Mouse (Mus musculus) thymus, postnatal 36 days (tissue): ENCODE data around the gene Rbm47.
"Not testable (repeated sequence)": the region's sequence is repeated elsewhere in the genome, so short reads cannot be mapped to it uniquely, and the experiment has no call there.

Experiments used
- DNase-seq, 2 experiments: peaks; one replicate each; pipeline ENCODE4 v3.0.0; 2022; ENCODE audit warnings: mixed read lengths in 2 of 2

Gene Rbm47

GRCm38 (mm10) chr5:66173018-66173417 is at the start of gene Rbm47:
Gene Rbm47 (minus strand): TSS chr5:66173118.
- no peak for DNase-seq

- no peak for DNase-seq
These were observed 47.7 kb upstream of the Rbm47 start for GRCm38 (mm10) chr5:66220620-66221019.

- no peak for DNase-seq
These were observed 46.8 kb upstream of the Rbm47 start for GRCm38 (mm10) chr5:66219692-66220091.

GRCm38 (mm10) chr5:66215569-66216277 is 42.8 kb upstream of the Rbm47 start:
- no peak for DNase-seq

- no peak for DNase-seq
These were observed 41.5 kb upstream of the Rbm47 start for GRCm38 (mm10) chr5:66214395-66214935.

- DNase-seq = no peak
These were observed 36.7 kb upstream of the Rbm47 start for GRCm38 (mm10) chr5:66209532-66210176.

- no peak for DNase-seq
These were observed 32.0 kb upstream of the Rbm47 start for GRCm38 (mm10) chr5:66204966-66205365.

- no peak for DNase-seq
These were observed 30.5 kb upstream of the Rbm47 start for GRCm38 (mm10) chr5:66203424-66203823.

GRCm38 (mm10) chr5:66200044-66200443 is 27.1 kb upstream of the Rbm47 start:
- DNase-seq = peak; percentile 51 to 72

GRCm38 (mm10) chr5:66195323-66195722 is 22.4 kb upstream of the Rbm47 start:
- no peak for DNase-seq

- no peak for DNase-seq
These were observed 20.4 kb upstream of the Rbm47 start for GRCm38 (mm10) chr5:66193218-66193846.

GRCm38 (mm10) chr5:66191185-66191503 is 18.2 kb upstream of the Rbm47 start:
- no peak for DNase-seq

GRCm38 (mm10) chr5:66190481-66191184 is 17.7 kb upstream of the Rbm47 start:
- DNase-seq = peak in 1 of 2 experiments; percentile 14

GRCm38 (mm10) chr5:66188591-66188990 is 15.7 kb upstream of the Rbm47 start:
- DNase-seq = not testable (repeated sequence)

GRCm38 (mm10) chr5:66182156-66182555 is 9.2 kb upstream of the Rbm47 start:
- DNase-seq = no peak

GRCm38 (mm10) chr5:66174160-66174837 is 1.4 kb upstream of the Rbm47 start:
- DNase-seq = no peak

GRCm38 (mm10) chr5:66170591-66170990 is 2.3 kb downstream of the Rbm47 start:
- DNase-seq = no peak

GRCm38 (mm10) chr5:66169099-66169485 is 3.8 kb downstream of the Rbm47 start:
- DNase-seq = no peak

- DNase-seq = no peak
These were observed 4.3 kb downstream of the Rbm47 start for GRCm38 (mm10) chr5:66168462-66169098.

GRCm38 (mm10) chr5:66166931-66167330 is 6.0 kb downstream of the Rbm47 start:
- no peak for DNase-seq

- no peak for DNase-seq
These were observed 6.7 kb downstream of the Rbm47 start for GRCm38 (mm10) chr5:66166193-66166629.

GRCm38 (mm10) chr5:66165748-66166147 is 7.2 kb downstream of the Rbm47 start:
- DNase-seq = no peak
